Mouse (Mus musculus): Measurements from ENCODE around the gene Atp8b5.

Gene Atp8b5

DNA sequence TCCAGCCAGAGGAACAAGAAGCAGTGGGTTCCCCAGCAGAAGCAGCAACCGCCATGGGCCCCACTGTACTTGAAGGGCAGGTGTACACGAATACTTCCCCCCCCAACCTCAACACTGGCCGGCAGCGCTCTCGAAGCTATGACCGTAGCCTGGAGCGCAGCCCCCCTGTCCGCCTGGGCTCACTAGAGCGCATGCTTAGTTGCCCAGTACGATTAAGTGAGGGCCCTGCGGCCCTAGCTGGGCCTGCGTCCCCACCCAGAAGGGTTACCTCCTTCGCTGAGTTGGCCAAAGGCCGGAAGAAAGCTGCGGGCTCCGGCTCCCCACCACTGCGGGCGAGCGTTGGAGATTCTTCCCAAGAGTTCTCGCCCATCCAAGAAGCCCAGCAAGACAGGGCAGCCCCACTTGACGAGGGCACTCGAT lies 149.1 kb downstream of the Atp8b5 start:
- peak; percentile 92 for DNase-seq

DNA sequence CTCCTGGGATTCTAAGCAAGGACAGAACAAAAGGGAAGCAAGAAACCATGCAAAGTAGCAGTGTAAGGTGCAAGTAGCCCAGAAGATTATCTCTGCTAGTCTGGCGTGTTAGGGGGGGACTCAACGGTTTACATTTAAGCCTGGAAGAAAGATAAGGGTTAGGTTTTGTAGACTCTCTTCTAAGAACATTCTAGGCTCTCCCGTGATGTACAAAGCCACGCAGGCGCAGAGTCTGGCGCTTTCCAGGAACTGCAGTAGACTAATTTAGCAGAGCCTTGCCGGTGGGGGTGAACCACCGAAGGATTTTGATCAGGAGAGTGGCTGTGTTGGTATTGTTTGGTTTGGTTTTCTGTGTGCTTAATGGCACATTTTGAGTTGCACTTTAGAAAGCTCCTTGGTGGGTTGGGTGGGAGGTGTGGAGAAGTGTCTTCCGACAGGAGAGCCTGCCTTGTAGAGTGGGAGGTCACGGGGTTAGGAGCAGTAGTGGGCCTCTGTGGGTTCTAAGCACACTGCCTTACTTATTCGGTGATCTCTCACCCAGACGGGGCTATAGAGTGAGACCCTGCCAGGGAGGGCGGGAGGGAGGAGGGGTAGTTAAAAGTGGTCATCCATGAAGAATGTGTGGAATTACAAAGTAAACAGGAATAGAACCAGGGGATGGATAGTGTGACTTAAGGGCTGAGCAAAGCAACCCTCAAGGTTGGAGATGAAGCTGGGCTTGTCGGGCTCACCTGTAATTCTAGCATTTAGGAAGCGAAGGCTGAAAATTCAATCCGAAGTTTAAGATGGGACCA lies 150.5 kb downstream of the Atp8b5 start:
- peak; percentile 88 for DNase-seq

DNA sequence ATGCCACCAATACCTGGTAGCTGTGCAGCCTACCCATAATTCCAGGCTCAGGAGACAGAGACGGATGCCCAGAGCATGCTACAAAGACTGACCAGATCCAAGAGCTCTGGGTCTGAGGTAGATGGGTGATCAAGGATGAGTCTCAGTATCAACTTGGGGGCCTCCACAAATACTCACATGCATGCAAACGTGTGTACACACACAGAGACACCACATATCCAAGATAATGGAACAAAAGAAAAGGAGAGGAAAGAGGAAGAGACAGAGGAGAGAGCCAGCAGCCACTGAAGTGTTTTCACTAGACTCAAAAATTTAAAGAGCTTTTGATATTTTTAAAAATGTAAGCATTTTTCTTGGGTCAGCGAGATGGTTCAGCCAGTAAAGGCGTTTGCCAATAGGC lies 151.5 kb downstream of the Atp8b5 start:
- no peak for DNase-seq

DNA sequence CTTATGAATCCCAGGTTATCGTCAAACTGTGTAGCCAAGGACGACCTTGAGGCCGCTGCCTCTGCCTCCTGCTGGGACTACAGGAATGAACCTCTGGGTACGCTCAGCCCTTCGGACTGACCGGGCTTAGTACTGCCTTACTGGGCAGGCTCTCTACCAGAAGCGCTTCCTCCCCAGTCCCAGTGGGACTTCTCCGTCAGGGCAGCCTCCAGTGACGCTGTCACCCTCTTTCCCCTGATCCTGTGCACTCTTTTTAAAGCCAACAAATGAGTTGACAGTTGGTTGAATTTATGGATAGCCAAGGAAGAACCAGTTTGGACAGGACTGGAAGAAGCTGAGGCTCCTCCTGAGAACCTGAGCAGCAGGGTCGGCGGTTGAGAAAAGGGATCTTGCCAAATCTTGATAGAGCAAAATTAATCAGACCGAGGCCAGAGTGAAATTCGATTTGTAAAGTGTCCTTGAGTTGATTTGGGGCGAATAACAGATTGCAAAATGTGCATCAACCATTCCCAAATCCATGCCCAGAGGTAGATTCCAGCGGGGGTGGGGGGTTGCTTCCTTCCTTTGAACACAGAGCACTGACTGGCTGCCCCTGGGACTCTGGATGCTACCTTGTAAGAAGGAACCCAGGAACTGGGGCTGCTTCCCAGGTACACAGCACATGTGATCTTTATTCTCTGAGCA lies 152.2 kb downstream of the Atp8b5 start:
- DNase-seq = peak; percentile 98

DNA sequence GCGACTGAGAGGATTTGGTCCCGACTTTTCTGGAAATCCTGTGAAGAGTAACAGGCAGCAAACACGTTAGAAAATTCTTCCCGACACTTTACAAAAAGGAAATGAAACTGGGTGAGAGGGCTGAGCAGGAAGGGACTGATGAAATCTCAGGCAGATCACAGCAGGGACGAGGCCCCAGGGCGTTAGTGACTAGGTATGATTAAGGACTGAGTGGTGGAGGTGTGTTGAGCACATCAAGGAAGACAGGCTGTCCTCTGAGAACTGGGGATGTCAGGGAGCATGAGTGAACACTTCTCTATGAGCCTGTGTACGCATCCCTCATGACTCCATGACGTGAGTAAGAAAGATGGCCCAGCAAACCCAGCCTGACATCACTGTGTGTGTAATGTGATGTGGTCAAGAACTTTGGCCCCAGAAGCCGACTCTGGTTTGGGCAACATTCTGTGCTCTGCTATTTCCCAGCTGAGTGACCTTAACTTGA lies 152.9 kb downstream of the Atp8b5 start:
- peak; percentile 91 for DNase-seq

DNA sequence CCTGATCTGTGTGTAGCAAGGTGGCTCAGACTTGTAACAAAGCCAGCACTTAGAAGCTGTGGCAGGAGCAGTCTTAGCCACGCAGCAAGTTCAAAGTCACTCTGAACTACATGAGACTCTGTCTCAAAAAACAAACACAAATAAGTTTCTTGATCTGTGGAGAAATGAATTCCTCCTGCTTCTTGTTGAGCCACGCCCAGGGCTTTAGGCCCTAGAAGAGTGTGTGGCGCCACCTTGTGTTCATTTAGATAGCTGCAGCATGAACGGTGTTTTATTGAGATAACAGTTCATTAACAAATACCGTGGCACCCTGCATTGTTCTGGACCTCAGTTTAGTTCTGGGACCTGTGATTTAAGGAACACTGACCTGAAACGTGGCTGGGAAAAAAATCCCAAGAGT lies 153.3 kb downstream of the Atp8b5 start:
- DNase-seq = peak; percentile 97

DNA sequence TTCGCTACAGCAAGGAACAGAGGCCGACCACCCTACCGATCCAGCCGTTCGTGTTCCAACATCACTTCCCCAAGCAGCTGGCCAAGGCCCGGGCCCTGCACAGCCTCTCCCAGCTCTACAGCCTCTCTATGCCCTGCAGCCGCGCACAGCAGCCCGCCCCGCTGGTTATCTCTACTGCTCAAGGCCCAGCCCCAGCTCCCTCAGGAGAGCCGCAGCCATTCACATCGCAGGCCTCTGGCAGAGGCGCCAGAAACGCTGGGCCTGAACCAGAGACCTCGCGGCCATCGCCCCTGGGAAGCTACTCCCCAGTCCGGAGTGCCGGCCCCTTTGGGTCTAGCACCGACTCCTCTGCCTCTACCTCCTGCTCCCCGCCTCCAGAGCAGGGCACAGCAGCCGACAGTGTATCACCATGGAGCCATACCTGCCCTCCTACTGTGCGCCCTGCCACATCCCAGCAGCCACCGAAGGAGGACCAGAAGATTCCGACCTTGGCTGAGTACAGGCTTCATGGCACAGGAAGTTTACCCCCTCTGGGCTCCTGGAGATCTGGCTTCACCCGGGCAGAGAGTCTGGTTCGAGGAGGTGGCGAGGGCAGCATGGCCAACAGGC lies 154.8 kb downstream of the Atp8b5 start:
- peak; percentile 95 for DNase-seq

All from heart, adult 11 months (tissue).